Mouse (Mus musculus): ENCODE data around the gene Cryzl2.

The Cryzl2 gene

GRCm38 (mm10) chr1:157458421-157459208 is at the start of gene Cryzl2:
Gene Cryzl2 (plus strand): TSS chr1:157458577.
- DNase-seq (ENCODE audit: low spot score), result peak; percentile 86

GRCm38 (mm10) chr1:157409648-157410047 is 48.7 kb upstream of the Cryzl2 start:
- DNase-seq (ENCODE audit: low spot score), result no peak

DNA sequence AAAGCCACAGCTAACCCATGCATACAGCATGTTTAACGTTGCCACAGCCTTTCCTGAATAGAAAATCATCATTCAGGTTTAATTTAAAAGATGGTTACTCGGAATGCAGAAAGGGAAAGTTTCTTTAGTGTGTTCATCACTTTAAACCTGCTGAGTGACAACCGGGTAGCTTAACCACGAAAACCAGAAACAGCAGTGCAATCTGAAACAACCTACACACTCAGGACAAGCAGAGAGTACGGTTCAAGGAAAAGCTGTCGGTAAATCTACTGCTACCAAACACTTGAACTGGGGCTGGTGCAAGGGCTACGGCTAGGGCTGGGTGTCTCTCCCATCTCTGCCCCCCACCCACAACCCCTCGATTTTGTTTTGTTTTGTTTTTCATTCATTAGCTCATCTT is 47.4 kb upstream of the Cryzl2 start:
- DNase-seq (ENCODE audit: low spot score), result no peak

DNA sequence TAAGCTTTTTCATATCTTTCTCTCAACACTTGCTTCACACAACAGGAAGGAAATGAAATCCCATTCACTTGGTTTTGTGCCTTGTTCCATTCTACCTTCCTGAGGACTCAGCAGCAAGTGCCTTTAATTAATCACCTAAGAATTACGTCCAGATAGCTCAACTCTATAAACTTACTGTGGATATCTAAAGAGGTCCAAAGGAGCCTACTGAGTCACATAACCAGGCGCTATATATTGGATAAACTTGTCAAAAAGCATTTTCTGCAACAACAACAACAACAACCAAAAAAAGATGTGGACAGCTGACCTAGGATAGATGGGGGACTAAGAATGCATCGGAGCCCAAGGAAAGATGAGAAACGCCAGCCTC is 47.1 kb upstream of the Cryzl2 start:
- DNase-seq (ENCODE audit: low spot score), result no peak

DNA sequence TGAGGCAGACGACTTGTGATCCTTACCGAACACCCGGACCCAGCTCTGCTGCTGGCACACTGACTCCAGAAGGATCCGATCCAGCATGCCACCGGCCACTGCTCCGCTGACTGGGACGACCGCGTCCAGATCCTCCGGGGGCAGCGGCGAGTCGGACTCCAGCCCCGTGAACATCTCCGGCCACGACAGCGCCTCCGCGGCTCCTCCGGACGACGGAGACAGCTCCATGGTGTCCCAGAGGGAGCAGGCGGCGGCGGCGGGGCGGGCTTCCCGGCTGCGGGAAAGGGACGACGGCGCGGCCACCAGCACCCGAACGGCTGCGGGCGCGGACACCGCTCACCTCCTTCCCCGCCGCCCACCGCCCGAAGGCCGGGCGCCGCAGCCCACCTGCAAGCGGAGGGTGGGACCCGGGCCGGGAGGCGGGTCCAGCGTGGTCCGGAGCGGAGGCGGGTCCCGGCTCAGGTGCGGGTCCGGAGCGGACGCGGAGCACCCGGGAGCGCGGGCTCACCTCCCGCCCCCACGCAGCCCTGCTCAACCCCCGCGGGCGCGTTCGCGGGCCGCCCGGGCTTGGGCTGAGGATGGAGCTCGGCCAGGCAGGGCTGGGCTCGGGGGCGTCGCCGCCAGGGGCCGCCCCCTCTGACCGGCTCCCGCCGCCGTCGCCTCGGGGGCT is 46.5 kb upstream of the Cryzl2 start:
- peak; percentile 72 for DNase-seq (ENCODE audit: low spot score)

GRCm38 (mm10) chr1:157412454-157413369 is 45.7 kb upstream of the Cryzl2 start, which contains the start of gene Rasal2:
Gene Rasal2 (minus strand): TSS chr1:157412595.
- DNase-seq (ENCODE audit: low spot score), result peak; percentile 95

DNA sequence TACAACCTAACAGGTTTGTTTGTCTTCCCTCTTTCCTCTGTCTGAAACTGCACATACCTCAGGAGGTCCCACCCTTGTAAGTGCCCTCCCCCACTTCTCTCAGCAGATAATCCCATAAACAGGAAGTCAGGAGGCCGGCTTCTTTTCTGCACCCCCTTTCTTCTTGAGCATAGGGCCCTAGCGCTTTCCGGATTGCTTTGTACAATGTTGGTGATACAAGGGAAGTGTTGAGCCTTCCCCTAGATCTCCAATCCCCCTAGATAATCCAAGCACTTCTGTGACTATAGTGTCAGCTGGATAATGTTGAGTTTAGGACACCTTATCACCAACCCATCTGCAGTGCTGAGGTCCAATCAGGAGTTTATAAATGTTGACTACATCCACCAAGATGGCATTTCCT is 42.6 kb upstream of the Cryzl2 start:
- no peak for DNase-seq (ENCODE audit: low spot score)

GRCm38 (mm10) chr1:157416628-157417027 is 41.7 kb upstream of the Cryzl2 start:
- DNase-seq (ENCODE audit: low spot score), result no peak

DNA sequence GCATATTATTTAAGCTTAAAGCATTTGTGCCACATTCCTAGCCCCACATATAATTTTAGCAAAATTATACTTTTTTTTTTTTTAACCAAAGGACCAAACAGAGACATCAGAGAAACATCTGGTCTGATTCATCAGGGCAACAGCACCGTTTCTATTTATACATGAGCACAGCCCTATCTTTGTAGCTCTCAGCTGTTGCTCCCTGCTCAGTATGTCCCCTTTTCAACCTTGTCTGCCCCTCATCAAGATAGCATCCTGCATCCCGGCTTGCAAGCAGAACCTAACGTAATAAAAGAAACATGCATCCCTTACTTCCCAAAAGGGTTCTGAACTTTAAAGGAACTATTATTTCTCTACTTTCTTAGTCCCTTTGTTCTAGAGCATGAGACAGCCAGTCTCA is 41.0 kb upstream of the Cryzl2 start:
- no peak for DNase-seq (ENCODE audit: low spot score)

DNA sequence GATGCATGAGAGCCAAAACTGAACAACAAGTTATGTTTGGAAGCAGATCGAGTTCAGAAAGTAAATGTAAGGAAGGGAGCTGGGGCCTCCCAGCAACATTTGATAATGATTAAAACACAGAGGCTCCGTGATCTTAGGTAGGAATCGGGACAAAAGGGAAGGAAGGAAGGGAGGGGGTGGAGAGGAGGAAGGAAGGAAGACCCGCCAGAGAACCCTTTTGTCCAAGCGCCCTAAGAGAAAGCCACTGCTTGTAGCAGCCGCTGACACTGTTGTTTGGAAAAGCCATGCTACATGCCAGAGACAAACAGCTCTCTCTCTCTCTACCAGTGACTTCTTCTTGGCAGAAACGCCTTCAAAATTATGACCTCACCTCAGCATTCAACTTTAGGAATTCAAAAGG is 40.5 kb upstream of the Cryzl2 start:
- DNase-seq (ENCODE audit: low spot score), result no peak

DNA sequence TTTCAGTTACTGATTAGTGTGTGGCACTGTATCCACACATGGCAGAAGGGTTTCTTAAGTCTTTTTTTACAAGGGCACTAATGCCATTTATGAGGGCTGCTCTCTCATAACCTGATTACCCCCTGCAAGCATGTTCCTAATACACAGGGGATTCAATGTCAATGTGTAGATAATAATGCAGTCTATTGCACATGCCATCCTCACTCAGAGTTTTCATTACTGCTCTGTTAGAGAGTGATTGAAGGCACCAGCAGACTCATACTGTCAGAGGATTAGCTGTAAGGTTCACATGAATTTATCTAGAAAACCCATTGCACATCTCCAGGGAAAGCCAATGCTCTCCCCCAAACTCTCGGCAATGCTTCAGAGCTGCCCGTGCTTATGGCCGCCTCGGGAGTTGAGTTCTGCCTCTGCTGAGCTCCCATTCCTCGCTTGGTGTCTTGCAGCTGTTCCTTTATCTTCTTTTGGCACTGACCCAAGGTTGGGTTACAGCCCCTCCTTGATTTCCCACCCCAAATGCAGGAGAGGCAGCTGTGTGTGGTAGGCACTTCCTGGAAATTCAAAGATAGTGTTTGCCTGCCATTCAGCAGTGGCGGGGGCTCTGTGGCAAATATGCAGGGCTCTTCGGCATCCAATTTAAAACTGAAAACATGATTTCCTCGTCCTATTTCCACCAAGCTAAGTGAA is 32.5 kb upstream of the Cryzl2 start:
- peak; percentile 18 for DNase-seq (ENCODE audit: low spot score)

- DNase-seq (ENCODE audit: low spot score), result no peak
Measured at GRCm38 (mm10) chr1:157426933-157427332, 31.4 kb upstream of the Cryzl2 start.

GRCm38 (mm10) chr1:157427604-157428003 is 30.8 kb upstream of the Cryzl2 start:
- no peak for DNase-seq (ENCODE audit: low spot score)

DNA sequence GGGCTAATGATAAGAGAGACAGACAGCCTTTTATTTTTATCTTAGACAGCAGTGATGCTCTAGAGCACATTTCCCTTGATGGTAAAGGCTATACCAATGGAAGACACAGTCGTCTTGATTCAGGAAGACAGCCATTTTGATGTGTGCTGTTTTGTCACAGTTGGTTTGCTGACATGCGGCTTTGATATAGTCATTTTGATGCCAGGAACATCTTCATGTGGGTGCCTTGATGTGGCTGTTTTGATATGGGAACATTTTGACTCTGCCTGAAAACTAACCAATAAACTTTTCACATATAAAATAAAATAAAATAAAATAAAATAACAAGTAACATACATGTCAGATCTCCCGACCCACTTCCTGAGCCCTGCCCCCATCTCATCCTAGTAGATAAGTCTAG is 30.0 kb upstream of the Cryzl2 start:
- DNase-seq (ENCODE audit: low spot score), result no peak

DNA sequence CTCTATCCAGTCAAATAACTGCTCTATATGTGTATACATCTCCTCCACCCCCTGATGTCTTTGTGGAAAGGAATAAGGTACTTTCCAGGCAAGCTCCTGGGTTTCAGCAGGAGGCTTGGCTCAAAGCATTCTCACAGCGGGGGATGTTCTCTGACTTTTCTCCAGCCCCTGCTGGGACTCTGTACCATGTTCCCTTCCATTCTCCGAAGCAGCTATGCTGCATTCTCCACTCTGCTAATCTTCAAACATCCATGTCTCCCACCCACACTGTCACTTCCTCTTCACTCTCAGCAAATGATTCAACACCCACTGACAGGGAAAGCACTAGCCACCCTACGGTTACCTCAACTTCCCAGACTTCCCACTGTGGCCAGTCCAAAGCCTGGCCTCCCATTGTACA is 25.1 kb upstream of the Cryzl2 start:
- no peak for DNase-seq (ENCODE audit: low spot score)

GRCm38 (mm10) chr1:157434404-157434803 is 24.0 kb upstream of the Cryzl2 start:
- no peak for DNase-seq (ENCODE audit: low spot score)

- no peak for DNase-seq (ENCODE audit: low spot score)
Measured at GRCm38 (mm10) chr1:157435926-157436325, 22.5 kb upstream of the Cryzl2 start.

GRCm38 (mm10) chr1:157438290-157438689 is 20.1 kb upstream of the Cryzl2 start:
- no peak for DNase-seq (ENCODE audit: low spot score)

GRCm38 (mm10) chr1:157439101-157439500 is 19.3 kb upstream of the Cryzl2 start:
- no peak for DNase-seq (ENCODE audit: low spot score)

GRCm38 (mm10) chr1:157439973-157440641 is 18.3 kb upstream of the Cryzl2 start:
- DNase-seq (ENCODE audit: low spot score), result no peak

- no peak for DNase-seq (ENCODE audit: low spot score)
Measured at GRCm38 (mm10) chr1:157443026-157443722, 15.2 kb upstream of the Cryzl2 start.

Data from ovary, postnatal 36 days (tissue).